Mouse (Mus musculus) embryonic stem cell, embryonic (primary cell): Measurements from ENCODE around the gene Cldn2.
"Not testable (repeated sequence)": the region's sequence is repeated elsewhere in the genome, so short reads cannot be mapped to it uniquely, and the experiment has no call there.

Source experiments
- CTCF ChIA-PET, 4 experiments: fragments of 300-600 bp in 2 of 4; fragments of 350-600 bp in 2 of 4; sonication (Branson Sonifier 250); formaldehyde crosslinking; loops; one replicate each; lab custom pipeline; 2022; ENCODE audit warnings: inconsistent platforms in 2 of 4; lab: Charles Lee
- POLR2A ChIA-PET, 4 experiments: fragments of 300-600 bp in 2 of 4; fragments of 350-600 bp in 2 of 4; sonication (Branson Sonifier 250); formaldehyde crosslinking; loops; one replicate each; lab custom pipeline; 2022; ENCODE audit warnings: antibody characterized with exemption in 4 of 4, inconsistent platforms in 1 of 4; lab: Charles Lee

The Cldn2 gene

GRCm38 (mm10) chrX:139800406-139800878 is at the start of gene Cldn2:
Gene Cldn2, plus strand, starts transcription at chrX:139800828.
- ChIA-PET CTCF (no interaction called here), POLR2A (interaction anchor here in 1 of 4 experiments (1.3 to 1.8 kb wide), 2 partner anchors 9 to 18 kb away, joined by 5 read pairs; partner anchors contain the start of gene Ripply1)

- POLR2A ChIA-PET = no interaction called here
- CTCF ChIA-PET = interaction anchor here in 3 of 4 experiments (0.6 to 1.7 kb wide), 3 partner anchors 81 to 88 kb away, joined by 3 to 6 read pairs (median 3); no protein-coding TSS in a partner anchor
Observed at GRCm38 (mm10) chrX:139751855-139752254, 48.8 kb upstream of the Cldn2 start.

GRCm38 (mm10) chrX:139758634-139759033 is 42.0 kb upstream of the Cldn2 start:
- CTCF ChIA-PET = interaction anchor here in 1 of 4 experiments (0.6 kb wide), 1 partner anchor 680 kb away, joined by 10 read pairs; no protein-coding TSS in a partner anchor
- POLR2A ChIA-PET = not testable (repeated sequence)

- ChIA-PET POLR2A (interaction anchor here in 1 of 4 experiments (1.0 kb wide), 1 partner anchor 74 kb away, joined by 3 read pairs; no protein-coding TSS in a partner anchor), CTCF (interaction anchor here in 2 of 4 experiments (0.7 to 0.8 kb wide), 2 partner anchors 12 to 333 kb away, joined by 3 read pairs; no protein-coding TSS in a partner anchor)
Observed at GRCm38 (mm10) chrX:139762546-139762945, 38.1 kb upstream of the Cldn2 start.

GRCm38 (mm10) chrX:139769975-139770637 is 30.5 kb upstream of the Cldn2 start:
- ChIA-PET POLR2A (interaction anchor here in 1 of 4 experiments (0.6 kb wide), 1 partner anchor 521 kb away, joined by 3 read pairs; no protein-coding TSS in a partner anchor), CTCF (no interaction called here)

- CTCF ChIA-PET = interaction anchor here (0.6 to 1.7 kb wide), 15 partner anchors 8 to 1049 kb away, joined by 3 to 14 read pairs (median 3); partner anchors contain the start of gene Ripply1 (in 1 of the 4)
- POLR2A ChIA-PET = interaction anchor here in 2 of 4 experiments (1.0 to 1.7 kb wide), 4 partner anchors 8 to 89 kb away, joined by 3 to 6 read pairs (median 3); partner anchors contain the start of gene Ripply1 (in 1 of the 2)
Observed at GRCm38 (mm10) chrX:139774309-139775083, 26.1 kb upstream of the Cldn2 start.

- ChIA-PET CTCF (interaction anchor here in 2 of 4 experiments (0.7 to 1.7 kb wide), 3 partner anchors 57 to 62 kb away, joined by 3 to 14 read pairs (median 11); no protein-coding TSS in a partner anchor), POLR2A (interaction anchor here in 1 of 4 experiments (1.0 to 1.7 kb wide), 3 partner anchors 8 to 64 kb away, joined by 3 to 6 read pairs (median 3); partner anchors contain the start of gene Ripply1)
Observed at GRCm38 (mm10) chrX:139775084-139775612, 25.5 kb upstream of the Cldn2 start.

GRCm38 (mm10) chrX:139777357-139777756 is 23.3 kb upstream of the Cldn2 start:
- POLR2A ChIA-PET = interaction anchor here in 2 of 4 experiments (0.6 to 0.7 kb wide), 2 partner anchors 21 to 821 kb away, joined by 3 to 5 read pairs; no protein-coding TSS in a partner anchor
- CTCF ChIA-PET = interaction anchor here in 1 of 4 experiments (1.2 kb wide), 1 partner anchor 55 kb away, joined by 3 read pairs; no protein-coding TSS in a partner anchor

GRCm38 (mm10) chrX:139778886-139779285 is 21.7 kb upstream of the Cldn2 start:
- ChIA-PET POLR2A (no interaction called here), CTCF (no interaction called here)

GRCm38 (mm10) chrX:139779401-139779800 is 21.2 kb upstream of the Cldn2 start:
- ChIA-PET POLR2A (no interaction called here), CTCF (no interaction called here)

- ChIA-PET POLR2A (interaction anchor here in 1 of 4 experiments (3.4 kb wide), 1 partner anchor 33 kb away, joined by 16 read pairs; no protein-coding TSS in a partner anchor), CTCF (no interaction called here)
Observed at GRCm38 (mm10) chrX:139780988-139781387, 19.6 kb upstream of the Cldn2 start.

- POLR2A ChIA-PET = interaction anchor here in 2 of 4 experiments (0.7 to 3.4 kb wide), 6 partner anchors 14 to 448 kb away, joined by 3 to 16 read pairs (median 6); partner anchors contain the start of genes Tbc1d8b (in 1 of the 2) and Trap1a (in 1 of the 2)
- CTCF ChIA-PET = no interaction called here
Observed at GRCm38 (mm10) chrX:139781563-139781962, 19.1 kb upstream of the Cldn2 start.

GRCm38 (mm10) chrX:139782278-139783044 is 18.2 kb upstream of the Cldn2 start, which contains the start of gene Ripply1:
Gene Ripply1, minus strand, starts transcription at chrX:139782353.
- ChIA-PET CTCF (interaction anchor here in 1 of 4 experiments (0.6 to 1.7 kb wide), 3 partner anchors 8 to 473 kb away, joined by 3 to 5 read pairs (median 3); no protein-coding TSS in a partner anchor), POLR2A (interaction anchor here in 3 of 4 experiments (0.6 to 3.4 kb wide), 16 partner anchors 8 to 448 kb away, joined by 3 to 16 read pairs (median 5); partner anchors contain the start of genes Cldn2 (in 1 of the 3), Morc4 (in 1 of the 3), Tbc1d8b (in 1 of the 3) and Trap1a (in 1 of the 3))

GRCm38 (mm10) chrX:139783045-139783422 is 17.6 kb upstream of the Cldn2 start:
- ChIA-PET POLR2A (interaction anchor here in 3 of 4 experiments (0.5 to 3.4 kb wide), 17 partner anchors 8 to 679 kb away, joined by 3 to 16 read pairs (median 4); partner anchors contain the start of genes Trap1a (in 2 of the 3), Cldn2 (in 1 of the 3), Morc4 (in 1 of the 3) and Tbc1d8b (in 1 of the 3)), CTCF (interaction anchor here in 2 of 4 experiments (0.7 to 1.7 kb wide), 3 partner anchors 9 to 473 kb away, joined by 3 to 5 read pairs (median 4); no protein-coding TSS in a partner anchor)

GRCm38 (mm10) chrX:139785764-139786163 is 14.9 kb upstream of the Cldn2 start:
- POLR2A ChIA-PET = interaction anchor here in 1 of 4 experiments (1.2 kb wide), 1 partner anchor 16 kb away, joined by 3 read pairs; no protein-coding TSS in a partner anchor
- CTCF ChIA-PET = no interaction called here

- CTCF ChIA-PET = no interaction called here
- POLR2A ChIA-PET = interaction anchor here in 2 of 4 experiments (0.5 to 1.8 kb wide), 2 partner anchors 12 to 254 kb away, joined by 3 to 6 read pairs; partner anchors contain the start of gene Ripply1 (in 1 of the 2)
Observed at GRCm38 (mm10) chrX:139794072-139794845, 6.4 kb upstream of the Cldn2 start.
